Mouse (Mus musculus) lung, postnatal 0 days (tissue): ENCODE measurements around the gene Parp1. TPM values are rescaled to one million over a fixed set of nuclear protein-coding genes. Genes with fewer than 3 reads are reported as not detected.

Source experiments
- ATAC-seq: fragments of 200-750 bp; cut with Nextera tagmentation; 2 replicates; pipeline ENCODE4 v1.8.0; 2017; ENCODE audit warnings: moderate library complexity
- DNase-seq: peaks from one replicate; pipeline ENCODE4 v3.0.0-alpha.2; 2016; ENCODE audit warnings: low spot score
- H3K27ac ChIP-seq: fragments of 300-500 bp; sonication (generic); 2 replicates; pipeline ENCODE4 v1.5.1; 2014; ENCODE audit warnings: antibody characterized with exemption, mild to moderate bottlenecking, low read length, mixed read lengths
- H3K27me3 ChIP-seq: fragments of 300-500 bp; sonication (generic); replicated peaks from 2 replicates; pipeline ENCODE4 v1.6.1; 2014; ENCODE audit warnings: low read length, mixed read lengths; ENCODE audit not compliant: insufficient read depth
- H3K36me3 ChIP-seq: fragments of 300-500 bp; sonication (generic); 2 replicates; pipeline ENCODE4 v1.6.1; 2014; ENCODE audit warnings: low read length, mixed read lengths; ENCODE audit not compliant: insufficient read depth
- H3K4me1 ChIP-seq: fragments of 300-500 bp; sonication (generic); 2 replicates; pipeline ENCODE4 v1.6.1; 2014; ENCODE audit warnings: antibody characterized with exemption, low read depth, low read length, mixed read lengths; ENCODE audit not compliant: insufficient read depth
- H3K4me2 ChIP-seq: fragments of 300-500 bp; sonication (generic); replicated peaks from 2 replicates; pipeline ENCODE4 v1.6.1; 2014; ENCODE audit warnings: low read depth, mild to moderate bottlenecking, low read length, moderate library complexity, mixed read lengths
- H3K4me3 ChIP-seq: fragments of 300-500 bp; sonication (generic); 2 replicates; pipeline ENCODE4 v1.5.1; 2014; ENCODE audit warnings: low read depth, low read length
- H3K9ac ChIP-seq: fragments of 300-500 bp; sonication (generic); replicated peaks from 2 replicates; pipeline ENCODE4 v1.6.1; 2014; ENCODE audit warnings: low read depth, mild to moderate bottlenecking
- H3K9me3 ChIP-seq: fragments of 300-500 bp; sonication (generic); 2 replicates; pipeline ENCODE4 v1.6.1; 2016; ENCODE audit warnings: low read length, mixed read lengths
- CTCF ChIP-seq: IDR thresholded peaks from 2 replicates; pipeline ENCODE4 v1.5.1; 2016; ENCODE audit warnings: antibody characterized with exemption, mild to moderate bottlenecking
- EP300 ChIP-seq: IDR thresholded peaks from 2 replicates; pipeline ENCODE4 v1.6.1; 2016; ENCODE audit warnings: antibody characterized with exemption, mild to moderate bottlenecking, control low read depth
- WGBS: fragments of 180-500 bp; shearing (Covaris S2); extraction: QIAGEN DNeasy Blood & Tissue Kit; methylation state at CpG from one replicate; pipeline ENCODE4 v1.1.7; 2014; 5-methylcytosine and 5-hydroxymethylcytosine counted together
- polyA plus RNA-seq: library from polyadenylated mRNA; unstranded; fragments of >200 nt; fragmentation: Nextera tagmentation; extraction: Ambion mirVana; gene quantifications from 2 replicates; pipeline ENCODE4 v1.2.1, GENCODE M21; 2015

Gene Parp1
- polyA plus RNA-seq, 1 experiment from 2014 or later = 21.0 TPM

DNA sequence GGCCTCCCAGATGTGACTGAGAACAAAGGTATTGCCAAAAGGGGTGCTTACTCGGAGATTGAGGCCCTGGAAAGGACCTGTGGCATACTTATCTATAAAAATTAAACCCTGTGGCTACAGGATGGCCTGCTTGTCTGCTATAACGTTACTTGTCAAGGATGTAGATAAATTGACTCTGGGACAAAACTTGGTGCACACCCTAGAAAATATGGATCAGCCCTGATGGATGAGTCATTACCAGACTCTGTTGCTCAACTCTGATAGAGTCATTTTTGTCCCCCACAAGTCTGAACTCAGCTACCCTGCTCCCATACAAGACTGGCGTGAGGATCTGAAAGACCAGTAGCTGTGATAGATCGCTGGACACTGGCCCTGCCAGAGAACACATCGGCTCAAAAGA lies 11.8 kb upstream of the Parp1 start:
- H3K9me3 ChIP-seq = no peaks in the 10 kb centered on the region
- H3K27me3 ChIP-seq = no peaks in the 10 kb centered on the region
- 79% methylated on average over 5 of the region's 5 CpGs for WGBS
- H3K9ac ChIP-seq = no peak overlapping the region
- H3K4me1 ChIP-seq = no peaks in the 10 kb centered on the region
- no peak overlapping the region for H3K4me3 ChIP-seq
- no peak overlapping the region for H3K4me2 ChIP-seq
- no peaks in the 10 kb centered on the region for H3K36me3 ChIP-seq
- no peak overlapping the region for H3K27ac ChIP-seq
- no peak for ATAC-seq
- no peak for DNase-seq
- TF ChIP-seq CTCF (no peak), EP300 (no peak)

DNA sequence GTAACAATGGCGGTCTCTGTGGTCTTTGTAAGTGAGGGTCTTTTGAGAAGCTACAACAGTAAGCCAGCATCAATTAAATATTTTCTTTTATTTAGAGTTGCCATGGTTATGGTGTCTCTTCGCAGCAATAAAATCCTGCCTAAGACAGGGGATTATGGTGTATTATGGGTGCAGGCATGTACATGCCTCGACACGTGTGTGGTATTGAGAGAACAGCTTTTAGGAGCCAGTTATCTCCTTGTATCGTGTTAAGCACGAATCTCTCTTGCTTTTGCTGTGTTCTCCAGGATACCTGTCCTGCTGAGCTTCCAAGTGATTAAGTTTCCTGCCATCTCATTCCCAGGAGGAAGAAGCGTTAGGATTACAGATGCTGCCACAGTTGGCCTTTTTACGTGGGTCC lies 9.3 kb upstream of the Parp1 start:
- Histone ChIP-seq H3K4me1 (no peaks in the 10 kb centered on the region), H3K9ac (no peak overlapping the region), H3K9me3 (no peaks in the 10 kb centered on the region), H3K4me3 (no peak overlapping the region), H3K27me3 (no peaks in the 10 kb centered on the region), H3K27ac (no peak overlapping the region), H3K36me3 (no peaks in the 10 kb centered on the region), H3K4me2 (no peak overlapping the region)
- TF ChIP-seq CTCF (no peak), EP300 (no peak)
- ATAC-seq (no peak), DNase-seq (no peak)
- WGBS = 82% methylated on average over 8 of the region's 8 CpGs

DNA sequence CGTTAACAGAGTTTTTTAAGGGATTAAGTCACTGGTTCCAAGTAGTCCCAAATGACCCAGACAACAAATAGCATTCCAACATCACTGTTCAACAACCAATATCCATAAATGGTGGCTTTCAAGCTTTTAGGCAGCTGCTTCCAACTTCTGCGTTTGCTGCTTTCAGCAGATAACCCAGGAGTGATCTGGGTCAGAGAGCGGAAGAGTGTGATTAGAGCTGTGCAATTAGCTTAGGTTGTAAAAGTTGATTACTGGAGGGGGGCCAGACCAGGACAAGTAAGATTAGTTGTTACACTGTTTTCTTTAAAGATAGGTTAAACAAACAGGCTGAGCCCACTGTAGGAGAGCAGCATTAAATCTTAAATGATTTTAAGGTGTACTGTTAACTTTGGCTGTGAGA lies 7.5 kb upstream of the Parp1 start:
- no peak overlapping the region for H3K4me3 ChIP-seq
- H3K27me3 ChIP-seq = no peaks in the 10 kb centered on the region
- no peaks in the 10 kb centered on the region for H3K4me1 ChIP-seq
- WGBS = 46% methylated on average over 3 of the region's 3 CpGs
- no peak overlapping the region for H3K4me2 ChIP-seq
- no peak overlapping the region for H3K27ac ChIP-seq
- DNase-seq (no peak), ATAC-seq (no peak)
- no peaks in the 10 kb centered on the region for H3K9me3 ChIP-seq
- H3K9ac ChIP-seq = no peak overlapping the region
- no peak for TF ChIP-seq EP300
- H3K36me3 ChIP-seq = no peaks in the 10 kb centered on the region

DNA sequence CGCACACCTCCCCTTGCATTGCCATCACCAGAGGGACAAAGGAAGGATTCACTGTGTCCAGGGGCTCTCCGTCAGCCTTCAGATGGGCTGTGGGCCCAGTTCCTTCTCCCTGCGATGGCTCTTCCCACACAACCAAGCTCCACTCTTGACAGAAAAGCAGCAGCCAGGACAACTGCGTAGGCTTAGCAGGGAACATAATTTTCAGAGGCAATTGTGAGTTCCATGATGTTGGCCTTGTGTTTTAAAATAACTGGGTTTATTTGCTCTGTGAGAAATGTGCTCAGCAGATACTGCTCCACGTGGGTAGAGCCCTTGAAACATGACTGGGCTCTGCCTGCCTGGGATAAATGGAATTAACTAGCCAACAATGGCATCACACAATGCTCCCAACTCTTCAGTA lies 3.8 kb upstream of the Parp1 start:
- no peaks in the 10 kb centered on the region for H3K27me3 ChIP-seq
- peaks cover 3% of the 10 kb centered on the region; the same call in 1 of the 2 replicates for H3K4me1 ChIP-seq
- ATAC-seq = no peak
- H3K27ac ChIP-seq = no peak overlapping the region
- H3K4me2 ChIP-seq = no peak overlapping the region
- no peak overlapping the region for H3K4me3 ChIP-seq
- no peak for DNase-seq
- 78% methylated on average over 5 of the region's 5 CpGs for WGBS
- no peak overlapping the region for H3K9ac ChIP-seq
- no peaks in the 10 kb centered on the region for H3K9me3 ChIP-seq
- H3K36me3 ChIP-seq = no peaks in the 10 kb centered on the region
- TF ChIP-seq EP300 = no peak
- no peak for TF ChIP-seq CTCF

DNA sequence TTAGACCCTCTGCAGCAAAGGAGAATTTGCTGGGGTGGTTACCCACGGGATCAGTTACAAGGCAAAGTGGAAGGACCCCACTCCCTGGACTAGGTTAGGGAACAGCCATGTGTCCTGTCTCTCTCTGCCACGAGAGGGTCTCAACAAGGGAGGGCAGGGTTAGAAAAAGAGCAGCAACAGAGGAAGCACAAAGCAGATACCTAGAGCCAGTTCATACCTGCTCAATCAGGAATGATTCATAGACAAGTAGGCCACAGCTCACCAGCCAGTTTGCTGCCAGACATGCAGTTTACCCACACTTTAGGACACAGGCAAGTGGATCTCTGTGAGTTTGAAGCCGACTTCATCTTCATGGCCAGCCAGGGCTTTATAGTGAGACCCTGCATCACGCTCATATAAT lies 963 bp upstream of the Parp1 start:
- Histone ChIP-seq H3K9ac (no peak overlapping the region), H3K4me1 (peaks cover 8% of the 10 kb centered on the region; the same call in 1 of the 2 replicates), H3K9me3 (no peaks in the 10 kb centered on the region), H3K4me3 (no peak overlapping the region), H3K27ac (no peak overlapping the region), H3K36me3 (no peaks in the 10 kb centered on the region), H3K4me2 (no peak overlapping the region), H3K27me3 (no peaks in the 10 kb centered on the region)
- DNase-seq = no peak
- 80% methylated on average over 4 of the region's 4 CpGs for WGBS
- TF ChIP-seq EP300 = no peak
- no peak for TF ChIP-seq CTCF
- no peak for ATAC-seq

DNA sequence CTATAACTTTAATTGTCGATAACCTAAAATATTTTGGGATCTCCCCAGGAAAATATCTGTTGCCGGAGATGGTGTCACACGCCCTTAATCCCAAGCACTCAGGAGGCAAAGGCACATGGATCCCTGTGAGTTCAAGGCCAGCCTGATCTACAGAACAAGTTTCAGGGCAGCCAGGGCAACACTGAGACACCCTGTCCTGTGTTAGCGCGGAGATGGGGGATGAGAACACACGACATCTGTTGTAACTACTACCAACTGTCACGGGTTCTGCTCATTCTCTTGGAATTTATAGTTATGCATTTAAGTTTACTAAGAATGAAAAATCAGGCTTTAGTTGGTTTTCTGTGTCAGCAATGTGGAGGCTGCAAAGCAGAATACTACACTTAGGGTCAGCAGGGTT lies 476 bp upstream of the Parp1 start:
- TF ChIP-seq CTCF = no peak
- TF ChIP-seq EP300 = no peak
- DNase-seq (no peak), ATAC-seq (no peak; the same call in 1 of the 2 replicates)
- 34% methylated on average over 7 of the region's 7 CpGs for WGBS
- no peaks in the 10 kb centered on the region for H3K36me3 ChIP-seq
- H3K4me1 ChIP-seq = peaks cover 8% of the 10 kb centered on the region; the same call in 1 of the 2 replicates
- peak overlapping the region; percentile 64 for H3K4me3 ChIP-seq
- H3K9me3 ChIP-seq = no peaks in the 10 kb centered on the region
- no peaks in the 10 kb centered on the region for H3K27me3 ChIP-seq
- H3K27ac ChIP-seq = no peak overlapping the region
- H3K4me2 ChIP-seq = peak overlapping the region; percentile 85
- no peak overlapping the region for H3K9ac ChIP-seq

DNA sequence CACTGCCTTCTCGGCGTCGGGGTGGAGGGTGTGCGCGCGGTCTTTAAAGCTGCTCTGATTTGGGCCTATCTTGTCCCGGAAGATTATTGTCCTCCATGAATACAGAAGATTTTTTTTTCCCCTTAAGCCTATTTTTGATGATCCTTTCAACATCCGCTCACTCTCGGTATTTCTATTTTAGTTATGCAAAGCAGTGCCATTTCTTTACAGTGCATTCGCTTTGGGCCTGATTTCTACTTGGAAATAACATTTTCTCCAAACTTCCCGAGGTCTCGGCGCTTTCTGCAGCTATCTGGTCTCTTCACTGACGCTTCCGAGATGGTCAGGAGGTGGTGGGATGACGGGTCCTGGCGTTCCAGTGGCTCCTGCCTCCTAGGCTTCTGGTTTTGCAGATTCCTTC lies 729 bp downstream of the Parp1 start:
- no peak for DNase-seq
- Histone ChIP-seq H3K4me2 (peak overlapping the region; percentile 85), H3K9me3 (no peaks in the 10 kb centered on the region), H3K27me3 (no peaks in the 10 kb centered on the region), H3K4me3 (peak overlapping the region; percentile 64), H3K9ac (peak overlapping the region; percentile 39), H3K36me3 (no peaks in the 10 kb centered on the region), H3K27ac (peak overlapping the region; percentile 51; the same call in 1 of the 2 replicates), H3K4me1 (peaks cover 8% of the 10 kb centered on the region; the same call in 1 of the 2 replicates)
- under 1% methylated on average over 17 of the region's 17 CpGs for WGBS
- TF ChIP-seq CTCF (no peak), EP300 (no peak)
- ATAC-seq = no peak
